Mouse (Mus musculus) T-cell, adult 2 months (primary cell): ENCODE data around the gene Mlxip.

Experiments
- DNase-seq: peaks from one replicate; pipeline ENCODE4 v3.0.0; 2022; ENCODE audit warnings: low spot score

The Mlxip gene

GRCm38 (mm10) chr5:123432305-123432874 is 37.8 kb downstream of the Mlxip start:
- DNase-seq = no peak

DNA sequence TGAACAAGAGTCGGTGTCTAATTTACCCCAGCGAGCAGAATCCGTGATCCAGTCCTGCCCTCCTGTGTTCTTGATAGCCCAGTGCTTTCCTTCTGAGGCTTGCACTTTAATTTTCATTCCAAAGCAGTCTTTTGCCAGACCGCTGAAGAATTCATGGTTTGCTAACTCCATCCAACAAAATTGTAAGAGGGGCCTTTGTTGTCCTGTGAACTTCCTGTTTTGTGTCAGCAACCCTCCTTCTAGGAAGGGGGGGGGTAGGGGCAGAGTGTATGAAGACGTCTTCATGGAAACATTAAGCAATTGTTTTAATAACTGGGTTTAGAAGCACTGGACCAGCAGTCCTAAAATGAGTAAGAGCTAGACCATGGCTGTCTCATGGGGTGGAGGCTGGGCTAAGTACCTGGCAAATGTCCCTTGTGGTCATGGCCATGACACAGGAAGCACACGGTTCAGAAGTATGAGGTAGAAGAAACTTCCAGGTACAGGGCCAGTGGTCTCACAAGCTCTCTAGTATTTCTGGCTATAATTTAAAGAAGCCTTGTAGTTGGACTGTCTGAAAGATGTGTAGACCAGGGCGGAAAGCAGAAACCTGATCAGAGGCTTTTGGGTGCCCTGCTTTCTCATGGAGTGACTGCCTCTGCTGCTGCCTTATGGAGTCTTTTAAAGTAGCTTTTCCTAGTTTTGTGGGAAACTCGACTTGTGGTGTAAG is 41.6 kb downstream of the Mlxip start:
- DNase-seq = no peak

DNA sequence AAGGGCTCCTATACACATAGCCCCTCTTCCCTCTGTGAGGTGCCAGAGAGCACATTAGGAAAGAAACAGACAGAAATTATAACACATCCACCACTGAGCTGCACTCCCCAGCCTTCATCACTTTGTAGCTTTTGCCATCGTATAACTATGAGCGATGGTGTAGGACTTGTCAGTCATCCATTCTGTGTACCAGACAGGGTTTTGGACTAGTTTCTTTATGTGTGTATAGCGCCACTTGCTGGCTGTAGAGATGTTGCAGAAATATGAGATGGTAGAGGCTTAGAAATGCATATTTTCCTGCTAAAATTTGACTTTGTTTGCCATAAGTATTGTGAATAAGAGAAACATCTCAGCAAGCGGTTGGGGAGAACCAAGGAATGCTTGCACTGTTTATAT is 42.2 kb downstream of the Mlxip start:
- peak; percentile 63 for DNase-seq

GRCm38 (mm10) chr5:123438381-123438780 is 43.8 kb downstream of the Mlxip start:
- DNase-seq = no peak

DNA sequence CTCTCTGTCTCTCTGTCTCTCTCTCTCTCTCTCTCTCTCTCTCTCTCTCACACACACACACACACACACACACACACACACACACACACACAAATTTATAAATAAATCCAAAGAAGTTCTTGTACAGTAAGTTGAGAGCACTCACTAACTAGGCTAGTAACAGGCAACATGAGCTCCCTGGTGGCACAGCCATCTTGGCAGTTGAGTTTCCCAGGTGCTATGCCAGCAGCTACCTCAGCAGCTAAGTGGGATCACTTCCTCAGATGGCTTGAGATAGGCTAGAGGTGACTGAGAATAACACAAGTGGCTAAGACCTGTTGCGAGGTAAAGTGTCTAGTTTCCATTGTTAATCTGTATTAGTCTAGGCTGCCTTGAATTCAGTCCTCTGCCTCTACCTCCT is 44.7 kb downstream of the Mlxip start:
- no peak for DNase-seq

GRCm38 (mm10) chr5:123439941-123440340 is 45.3 kb downstream of the Mlxip start:
- DNase-seq = no peak

- no peak for DNase-seq
Measured at GRCm38 (mm10) chr5:123440664-123441063, 46.1 kb downstream of the Mlxip start.

GRCm38 (mm10) chr5:123442283-123442682 is 47.7 kb downstream of the Mlxip start:
- no peak for DNase-seq

DNA sequence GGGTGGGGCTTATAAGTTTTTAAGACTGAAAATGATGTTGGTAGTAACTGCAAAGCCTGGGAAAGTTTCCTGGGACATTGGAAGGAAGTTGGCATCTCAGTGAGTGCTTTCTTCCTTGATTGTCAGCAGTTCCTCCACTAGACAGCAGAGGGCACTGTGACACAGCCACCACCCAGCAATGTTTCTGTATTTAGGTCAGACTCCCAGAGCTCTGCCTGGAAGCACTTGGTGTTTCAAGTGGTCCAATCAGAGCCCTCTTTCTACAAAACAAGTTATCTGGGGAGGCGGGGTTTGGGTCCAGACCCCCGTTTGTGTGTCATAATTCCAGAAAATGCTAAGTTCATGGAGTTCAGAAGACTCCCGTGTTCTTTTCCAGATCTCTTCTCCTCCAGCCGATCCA is 49.5 kb downstream of the Mlxip start:
- peak; percentile 38 for DNase-seq

DNA sequence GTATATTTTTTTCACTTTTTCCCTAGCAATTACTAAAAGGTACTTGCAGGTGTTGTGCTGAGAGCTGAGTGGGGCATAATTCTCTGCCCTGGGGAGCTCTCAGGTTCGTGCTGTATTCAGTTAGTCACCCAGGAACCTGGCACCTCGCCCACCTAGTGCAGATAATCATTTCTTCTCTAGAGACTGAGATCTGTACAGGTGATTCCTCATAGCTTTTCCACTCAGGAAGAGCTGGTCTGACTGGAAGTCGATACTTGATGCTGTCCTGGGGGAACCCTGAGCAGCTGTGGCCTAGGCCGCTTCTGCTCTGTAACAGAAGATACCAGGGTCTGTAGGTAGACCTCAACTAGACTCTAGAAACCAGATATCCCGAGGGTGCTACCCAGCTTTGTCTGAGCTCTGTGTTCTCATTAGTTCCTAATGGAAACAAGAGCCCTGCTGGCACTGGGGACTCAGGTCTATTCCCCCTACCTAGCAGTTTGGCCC is 50.3 kb downstream of the Mlxip start:
- no peak for DNase-seq

- DNase-seq = no peak
Measured at GRCm38 (mm10) chr5:123451886-123452285, 57.3 kb downstream of the Mlxip start.

DNA sequence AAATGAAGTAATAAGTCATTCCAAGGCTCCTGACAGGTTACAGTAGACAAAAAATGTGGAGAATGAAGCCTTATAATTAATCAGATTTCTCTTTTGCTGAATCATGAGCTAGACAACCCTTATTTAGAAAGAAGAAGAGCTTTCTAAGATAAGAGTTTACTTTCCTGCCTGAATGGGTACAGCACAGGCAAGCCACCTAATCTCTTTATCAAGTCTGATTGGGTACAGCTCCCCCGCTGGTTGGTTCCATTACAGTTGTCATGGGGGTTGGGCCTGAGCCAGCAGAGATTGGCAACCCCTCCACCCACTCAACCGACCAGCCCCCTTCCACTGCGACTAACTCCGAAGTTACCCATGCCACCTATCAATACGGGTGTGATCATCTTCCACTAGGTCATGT is 66.8 kb downstream of the Mlxip start:
- DNase-seq = no peak

DNA sequence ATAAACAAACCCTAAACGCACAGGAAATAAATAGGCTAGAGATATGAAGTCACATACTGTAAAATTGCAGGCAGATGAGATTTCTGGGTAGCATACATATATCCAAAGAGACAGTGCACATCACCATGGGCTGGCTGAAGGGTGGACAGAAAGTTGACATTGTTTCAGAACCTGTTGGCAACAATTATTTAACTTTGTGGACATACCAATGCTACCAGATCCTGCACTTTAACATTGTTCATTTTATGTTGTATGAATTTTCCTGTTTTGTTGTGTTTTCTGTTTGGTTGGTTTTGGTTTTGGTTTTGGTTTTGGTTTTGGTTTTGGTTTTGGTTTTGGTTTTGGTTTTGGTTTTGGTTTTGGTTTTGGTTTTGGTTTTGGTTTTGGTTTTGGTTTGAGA is 70.0 kb downstream of the Mlxip start:
- no peak for DNase-seq

DNA sequence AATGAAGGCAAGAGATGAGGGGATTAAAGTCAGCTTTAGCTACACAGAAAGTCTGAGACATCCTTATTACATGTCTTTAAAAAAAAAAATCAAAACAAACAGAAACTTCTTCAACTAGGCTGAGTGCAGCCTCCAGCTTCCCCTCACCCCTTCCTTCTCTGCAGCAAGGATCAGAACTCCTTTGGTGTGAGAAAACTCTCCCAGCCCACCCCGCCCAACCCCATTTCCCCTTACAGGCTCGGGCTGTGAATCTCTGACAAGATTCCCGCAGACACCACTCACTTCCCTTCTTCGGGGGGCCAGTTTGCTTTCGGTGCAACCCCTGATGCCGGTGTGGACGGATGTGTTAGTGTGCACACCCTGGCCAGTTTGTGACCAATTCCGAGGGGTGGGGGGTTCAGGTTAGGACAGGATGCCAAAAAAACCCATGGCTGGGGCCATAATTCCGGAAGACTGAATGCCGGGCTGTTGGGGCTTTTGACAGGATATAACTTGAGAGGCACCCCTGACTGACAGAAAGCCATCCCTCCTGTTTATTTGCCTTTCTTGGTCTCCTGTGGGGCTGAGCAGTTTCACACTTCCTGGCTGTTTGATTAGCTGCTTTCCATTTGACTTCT is 76.3 kb downstream of the Mlxip start:
- peak; percentile 34 for DNase-seq

GRCm38 (mm10) chr5:123473817-123474216 is 79.2 kb downstream of the Mlxip start:
- DNase-seq = no peak

- DNase-seq = no peak
Measured at GRCm38 (mm10) chr5:123487659-123488395, 93.2 kb downstream of the Mlxip start.

DNA sequence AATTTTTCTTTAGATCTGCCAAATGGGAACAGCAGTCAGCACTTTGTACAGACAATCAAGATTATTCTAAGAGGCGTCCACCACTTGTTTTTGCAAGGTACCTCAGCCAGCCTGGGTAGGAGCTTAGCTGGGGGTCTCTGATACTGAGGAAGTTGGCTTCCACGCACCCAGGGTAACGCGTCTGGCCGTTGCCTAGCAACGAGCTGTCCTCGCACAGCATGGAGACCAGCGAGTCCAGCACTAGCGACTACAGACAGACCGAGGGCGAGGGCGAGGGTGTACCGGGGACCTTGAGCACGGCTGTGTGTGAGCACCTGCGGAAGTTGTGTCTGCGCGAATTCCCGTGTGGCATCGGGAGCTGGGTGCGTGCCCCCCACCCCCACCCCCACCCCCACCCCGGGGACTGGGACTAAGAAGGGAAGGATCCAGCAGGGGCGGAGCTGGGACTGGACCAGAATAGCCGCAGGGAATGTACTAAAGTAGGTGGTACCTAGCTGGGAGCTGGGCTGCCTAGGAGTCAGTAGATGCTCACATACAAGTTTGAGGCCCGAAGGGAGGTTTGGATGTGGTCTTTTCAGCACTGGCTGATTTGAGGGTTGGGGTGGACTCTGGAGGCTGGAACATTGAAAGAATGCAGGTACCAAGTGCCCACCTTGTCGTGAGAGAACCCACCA is 94.7 kb downstream of the Mlxip start, which contains the start of the genes Lrrc43 and Il31:
Lrrc43 (plus strand) TSS at position 194 of the 674 bp plus-strand sequence.
Il31 (minus strand) TSS at position 378 of the 674 bp plus-strand sequence.
- no peak for DNase-seq

- DNase-seq = no peak
Measured at GRCm38 (mm10) chr5:123489935-123490334, 95.3 kb downstream of the Mlxip start.

DNA sequence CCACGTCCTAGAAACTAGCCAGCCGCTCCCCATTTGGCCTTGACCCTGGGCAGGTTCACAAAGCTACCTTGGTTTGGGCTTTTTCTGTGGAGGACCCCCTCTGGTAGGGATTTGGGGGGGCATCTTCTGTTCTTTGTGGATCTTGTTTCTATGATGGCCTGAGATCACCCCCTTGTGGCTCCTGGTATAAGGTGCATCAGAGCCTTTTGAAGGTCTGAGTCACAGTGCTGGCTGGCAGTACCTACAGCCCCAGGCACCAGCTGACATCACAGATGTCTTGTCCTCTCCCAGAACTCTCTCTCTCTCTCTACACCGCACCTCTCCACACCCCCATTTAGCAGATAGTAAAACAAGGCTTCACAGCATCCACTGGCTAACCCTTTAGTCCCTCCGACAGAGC is 105.1 kb downstream of the Mlxip start:
- peak; percentile 15 for DNase-seq

DNA sequence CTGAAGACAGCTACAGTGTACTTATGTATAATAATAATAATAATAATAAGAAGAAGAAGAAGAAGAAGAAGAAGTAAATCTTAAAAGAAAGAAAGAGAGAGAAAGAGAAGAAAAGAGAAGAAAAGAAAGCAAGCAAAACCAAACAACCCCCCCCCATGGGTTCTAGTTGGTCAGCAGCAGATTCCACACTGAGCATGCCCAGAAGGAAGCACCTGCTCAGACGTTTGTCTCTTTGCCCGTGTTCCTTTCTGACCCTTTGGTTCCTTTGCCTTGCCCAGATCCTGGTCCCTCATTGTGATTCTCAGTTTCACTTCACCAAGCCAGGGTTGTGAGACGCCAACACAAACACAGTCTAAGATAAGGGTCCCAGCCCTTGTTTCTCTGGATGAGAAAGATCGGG is 107.4 kb downstream of the Mlxip start:
- no peak for DNase-seq
